Mouse (Mus musculus) embryonic facial prominence, embryonic 12.5 days (tissue): Measurements from ENCODE around the gene Nup93. TPM values are rescaled to one million over a fixed set of nuclear protein-coding genes. Genes with fewer than 3 reads are reported as not detected.

ENCODE experiments used
- ATAC-seq: fragments of 200-750 bp; cut with Nextera tagmentation; 2 replicates; pipeline ENCODE4 v1.8.0; 2017; ENCODE audit not compliant: insufficient number of reproducible peaks, insufficient read depth, low FRiP score, low TSS enrichment
- H3K27ac ChIP-seq: fragments of 300-500 bp; sonication (generic); 2 replicates; pipeline ENCODE4 v1.5.1; 2016; ENCODE audit warnings: mild to moderate bottlenecking
- H3K27me3 ChIP-seq: fragments of 300-500 bp; sonication (generic); 2 replicates; pipeline ENCODE4 v1.6.1; 2016; ENCODE audit warnings: mild to moderate bottlenecking, moderate library complexity
- H3K36me3 ChIP-seq: fragments of 300-500 bp; sonication (generic); 2 replicates; pipeline ENCODE4 v1.6.1; 2016; ENCODE audit warnings: mild to moderate bottlenecking
- H3K4me1 ChIP-seq: fragments of 300-500 bp; sonication (generic); 2 replicates; pipeline ENCODE4 v1.6.1; 2016
- H3K4me2 ChIP-seq: fragments of 300-500 bp; sonication (generic); replicated peaks from 2 replicates; pipeline ENCODE4 v1.6.1; 2016; ENCODE audit warnings: mild to moderate bottlenecking, moderate library complexity
- H3K4me3 ChIP-seq: fragments of 300-500 bp; sonication (generic); 2 replicates; pipeline ENCODE4 v1.5.1; 2016; ENCODE audit warnings: mild to moderate bottlenecking
- H3K9ac ChIP-seq: fragments of 300-500 bp; sonication (generic); 2 replicates; pipeline ENCODE4 v1.6.1; 2016; ENCODE audit warnings: mild to moderate bottlenecking, moderate library complexity
- H3K9me3 ChIP-seq: fragments of 300-500 bp; sonication (generic); 2 replicates; pipeline ENCODE4 v1.6.1; 2016; ENCODE audit warnings: mild to moderate bottlenecking, moderate library complexity
- WGBS: fragments of 180-500 bp; shearing (Covaris S2); methylation state at CpG from one replicate; pipeline ENCODE4 v1.1.7; 2016; 5-methylcytosine and 5-hydroxymethylcytosine counted together
- polyA plus RNA-seq: library from polyadenylated mRNA; unstranded; fragments of >200 nt; fragmentation: Nextera tagmentation; extraction: Ambion mirVana; gene quantifications from 2 replicates; pipeline ENCODE4 v1.2.1, GENCODE M21; 2016

Nup93 gene
- polyA plus RNA-seq, 1 experiment from 2014 or later = 110 TPM

DNA sequence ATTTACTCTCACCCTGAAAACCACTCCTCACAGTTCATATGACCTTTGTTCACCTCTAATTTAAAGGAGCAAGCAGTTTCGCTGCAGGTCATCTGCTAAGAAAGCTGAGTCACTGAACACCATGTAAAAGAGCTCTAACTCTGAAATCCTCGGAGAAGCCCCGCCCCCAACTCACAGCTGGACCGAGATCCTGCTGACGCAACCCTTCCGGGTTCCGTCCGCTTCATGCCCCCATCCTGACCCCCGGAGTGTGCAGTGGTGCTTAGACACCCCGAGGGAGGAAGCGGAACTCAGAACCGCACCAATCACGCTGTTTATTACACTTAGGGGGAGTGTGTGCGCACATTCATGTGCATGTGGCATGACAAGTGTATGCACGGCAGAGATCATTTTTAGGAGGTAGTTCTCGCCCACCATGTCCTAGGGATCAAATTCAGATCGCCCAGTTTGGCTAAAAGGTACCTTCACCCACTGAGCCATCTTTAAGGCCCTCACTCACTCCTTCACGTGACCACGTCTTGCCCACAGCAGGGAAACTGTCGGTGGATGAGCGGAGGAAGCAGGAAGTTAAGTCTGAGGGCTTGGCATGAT is 23.2 kb upstream of the Nup93 start:
- Histone ChIP-seq H3K4me3 (peak overlapping the region; percentile 31), H3K27ac (no peak overlapping the region), H3K27me3 (peaks cover 17% of the 10 kb centered on the region), H3K4me1 (peaks cover 20% of the 10 kb centered on the region), H3K4me2 (peak overlapping the region; percentile 51), H3K36me3 (no peaks in the 10 kb centered on the region), H3K9ac (0 out of 2 replicates have a peak overlapping the region, but pooled peaks have one; percentile 19), H3K9me3 (no peaks in the 10 kb centered on the region)
- 23% methylated on average over 21 of the region's 21 CpGs for WGBS
- ATAC-seq = no peak

DNA sequence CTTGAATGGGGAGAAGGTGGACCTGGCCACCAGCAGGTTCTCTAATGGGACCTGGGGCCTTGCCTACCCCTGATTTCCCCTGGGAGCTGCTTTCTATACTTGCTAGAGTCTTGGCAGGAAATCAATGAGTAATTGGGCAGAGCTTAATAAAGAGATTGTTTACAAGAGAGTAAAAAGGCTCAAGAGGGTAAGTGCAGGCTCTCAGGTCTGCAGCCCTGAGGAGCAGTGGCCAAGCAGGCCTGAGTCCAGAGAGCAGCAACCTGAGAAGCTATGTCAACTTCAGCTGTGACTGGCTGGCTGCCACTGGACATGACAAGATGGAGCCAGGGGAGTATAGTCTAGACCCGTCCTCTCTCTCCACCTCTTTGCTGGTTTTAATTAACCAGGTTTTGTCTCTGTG is 21.4 kb upstream of the Nup93 start:
- no peak overlapping the region for H3K4me3 ChIP-seq
- no peak overlapping the region for H3K27ac ChIP-seq
- 27% methylated on average over 1 of the region's 1 CpGs for WGBS
- no peaks in the 10 kb centered on the region for H3K27me3 ChIP-seq
- H3K9ac ChIP-seq = no peak overlapping the region
- no peak overlapping the region for H3K4me2 ChIP-seq
- no peaks in the 10 kb centered on the region for H3K9me3 ChIP-seq
- peaks cover 8% of the 10 kb centered on the region; the same call in 1 of the 2 replicates for H3K4me1 ChIP-seq
- H3K36me3 ChIP-seq = no peaks in the 10 kb centered on the region
- ATAC-seq = no peak

DNA sequence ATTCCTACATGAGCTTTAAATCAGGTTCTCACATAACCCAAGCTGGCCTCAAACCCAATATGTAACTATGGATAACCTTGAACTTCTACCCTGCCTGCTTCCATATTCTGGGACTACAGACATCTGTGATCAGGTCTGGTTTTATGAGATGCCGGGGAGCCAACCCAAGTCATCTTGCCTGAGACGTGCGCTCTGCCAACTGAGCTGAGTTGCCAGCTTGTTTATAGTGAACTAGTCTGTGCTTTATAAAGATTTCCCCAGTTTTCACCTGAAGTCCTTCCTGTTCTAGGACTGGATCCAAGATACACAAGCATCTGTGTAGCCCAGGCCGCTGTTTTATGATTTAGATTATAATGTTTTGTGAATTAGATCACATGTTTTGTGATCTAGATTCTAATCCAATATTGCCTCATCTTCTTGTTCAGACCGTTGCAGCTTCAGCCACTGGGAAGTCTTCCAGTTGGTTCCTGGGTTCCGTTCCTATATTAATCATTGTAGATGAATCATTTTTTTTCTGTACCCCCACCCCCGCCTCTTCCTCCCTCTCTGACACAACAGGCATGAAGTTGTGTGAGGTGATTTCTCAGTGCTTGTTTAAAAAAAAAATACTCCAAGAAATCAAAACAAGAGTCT is 19.7 kb upstream of the Nup93 start:
- Histone ChIP-seq H3K9me3 (no peaks in the 10 kb centered on the region), H3K27ac (no peak overlapping the region), H3K9ac (no peak overlapping the region), H3K4me3 (no peak overlapping the region), H3K4me1 (peaks cover 8% of the 10 kb centered on the region; the same call in 1 of the 2 replicates), H3K4me2 (no peak overlapping the region), H3K36me3 (no peaks in the 10 kb centered on the region), H3K27me3 (no peaks in the 10 kb centered on the region)
- 91% methylated on average over 7 of the region's 7 CpGs for WGBS
- no peak for ATAC-seq

DNA sequence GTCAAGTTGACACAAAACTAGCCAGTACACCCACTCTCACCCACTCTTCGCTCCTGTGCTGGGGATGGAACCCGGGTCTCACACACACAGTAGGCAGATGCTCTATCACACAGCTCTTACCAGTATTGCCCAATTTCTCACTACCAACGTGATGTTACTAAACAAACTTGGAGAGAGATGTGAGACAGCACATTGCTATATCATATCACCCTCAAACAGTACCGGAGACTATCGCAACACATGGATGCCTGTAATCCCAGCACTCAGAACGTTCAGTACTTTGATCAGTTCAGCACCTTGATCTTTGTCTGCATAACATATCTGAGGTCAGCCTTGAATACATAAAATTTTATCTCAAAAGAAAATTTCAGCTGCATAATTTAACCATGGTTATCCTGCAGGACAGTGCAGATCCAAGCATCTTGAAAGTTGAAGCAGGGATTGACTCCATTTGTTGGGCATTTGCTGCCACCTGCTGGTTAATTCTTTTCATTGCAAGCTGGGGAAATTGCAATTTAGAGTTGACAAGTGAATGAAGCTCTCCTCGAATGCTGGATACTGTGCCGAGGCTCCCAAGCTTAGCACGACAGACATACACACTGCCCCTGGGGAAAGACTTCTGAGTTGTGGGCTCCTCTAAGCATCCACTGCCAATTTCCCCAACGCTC is 15.0 kb upstream of the Nup93 start:
- no peaks in the 10 kb centered on the region for H3K36me3 ChIP-seq
- H3K27ac ChIP-seq = no peak overlapping the region
- 0 out of 2 replicates have a peak overlapping the region, but pooled peaks have one; percentile 21 for H3K4me2 ChIP-seq
- WGBS = 46% methylated on average over 10 of the region's 10 CpGs
- H3K4me1 ChIP-seq = no peaks in the 10 kb centered on the region; the same call in 1 of the 2 replicates
- peaks cover 2% of the 10 kb centered on the region; the same call in 1 of the 2 replicates for H3K27me3 ChIP-seq
- H3K9me3 ChIP-seq = no peaks in the 10 kb centered on the region
- no peak overlapping the region for H3K9ac ChIP-seq
- H3K4me3 ChIP-seq = no peak overlapping the region
- no peak for ATAC-seq

DNA sequence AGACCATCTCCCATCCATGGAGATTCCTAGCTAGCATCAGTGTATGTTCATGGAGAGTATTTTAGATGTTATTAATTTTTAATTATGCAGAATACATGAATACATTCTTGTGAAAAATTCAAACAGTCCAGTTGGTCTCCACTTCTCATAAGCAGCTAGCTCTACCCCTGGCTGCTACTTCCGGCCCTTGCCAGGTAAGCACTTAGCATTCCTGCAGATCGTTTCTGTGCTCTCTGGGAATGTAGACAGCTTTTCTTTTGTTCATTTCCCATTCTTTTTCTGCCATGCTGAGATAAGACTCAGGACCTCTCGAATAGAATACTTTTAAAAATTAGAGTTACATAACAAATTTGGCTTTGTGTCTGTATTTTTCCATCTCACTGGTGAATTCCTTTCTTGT is 10.3 kb upstream of the Nup93 start:
- Histone ChIP-seq H3K27me3 (peaks cover 2% of the 10 kb centered on the region; the same call in 1 of the 2 replicates), H3K4me3 (no peak overlapping the region), H3K9me3 (no peaks in the 10 kb centered on the region), H3K36me3 (no peaks in the 10 kb centered on the region), H3K9ac (no peak overlapping the region), H3K4me2 (no peak overlapping the region), H3K27ac (no peak overlapping the region), H3K4me1 (peaks cover 6% of the 10 kb centered on the region; the same call in 1 of the 2 replicates)
- 73% methylated on average over 3 of the region's 3 CpGs for WGBS
- no peak for ATAC-seq

DNA sequence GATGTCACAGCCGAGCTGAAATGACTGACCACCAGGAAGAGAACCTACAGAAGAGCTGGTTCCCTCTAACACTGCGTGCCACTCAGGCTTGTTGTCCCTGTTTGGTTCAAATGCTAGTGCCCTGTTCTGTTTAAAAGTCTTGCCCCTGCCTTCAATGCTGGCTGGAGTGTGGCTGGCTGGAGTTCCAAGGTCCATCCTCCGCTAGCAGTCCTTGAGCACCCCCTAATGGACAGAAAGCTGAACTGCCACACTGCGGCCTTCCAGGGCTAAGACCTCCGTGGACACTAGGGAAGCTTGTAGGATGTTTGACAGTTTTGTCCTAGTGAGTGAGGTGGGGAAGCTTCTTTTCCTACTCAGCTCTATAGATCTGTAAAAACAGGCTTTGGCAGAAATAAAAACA is 8.6 kb upstream of the Nup93 start:
- WGBS = 14% methylated on average over 5 of the region's 5 CpGs
- no peak overlapping the region for H3K27ac ChIP-seq
- peaks cover 6% of the 10 kb centered on the region; the same call in 1 of the 2 replicates for H3K4me1 ChIP-seq
- H3K27me3 ChIP-seq = peaks cover 2% of the 10 kb centered on the region; the same call in 1 of the 2 replicates
- no peak for ATAC-seq
- no peak overlapping the region for H3K4me3 ChIP-seq
- no peaks in the 10 kb centered on the region for H3K9me3 ChIP-seq
- H3K36me3 ChIP-seq = no peaks in the 10 kb centered on the region
- H3K9ac ChIP-seq = no peak overlapping the region
- H3K4me2 ChIP-seq = no peak overlapping the region

DNA sequence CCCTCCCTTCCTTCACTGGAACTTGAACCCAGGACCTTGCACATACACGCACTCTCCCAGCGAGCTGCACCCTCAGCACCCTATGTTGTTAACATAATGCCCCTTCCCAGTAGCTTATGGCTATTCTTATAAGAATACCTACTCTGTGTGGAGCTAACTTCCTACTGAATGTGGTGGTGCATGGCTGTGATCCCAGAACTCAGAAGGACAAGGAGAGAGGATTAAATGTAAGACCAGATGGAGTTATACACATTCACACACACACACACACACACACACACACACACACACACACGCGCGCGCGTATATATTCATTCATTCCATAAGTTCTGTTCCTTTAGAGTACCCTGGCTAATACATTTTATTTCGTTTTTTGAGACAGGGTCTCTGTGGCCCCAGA is 8.1 kb upstream of the Nup93 start:
- H3K9me3 ChIP-seq = no peaks in the 10 kb centered on the region
- 73% methylated on average over 8 of the region's 8 CpGs for WGBS
- ATAC-seq = no peak
- H3K4me2 ChIP-seq = no peak overlapping the region
- no peak overlapping the region for H3K4me3 ChIP-seq
- no peak overlapping the region for H3K27ac ChIP-seq
- no peaks in the 10 kb centered on the region for H3K36me3 ChIP-seq
- H3K9ac ChIP-seq = no peak overlapping the region
- peaks cover 6% of the 10 kb centered on the region; the same call in 1 of the 2 replicates for H3K4me1 ChIP-seq
- H3K27me3 ChIP-seq = peaks cover 2% of the 10 kb centered on the region; the same call in 1 of the 2 replicates

DNA sequence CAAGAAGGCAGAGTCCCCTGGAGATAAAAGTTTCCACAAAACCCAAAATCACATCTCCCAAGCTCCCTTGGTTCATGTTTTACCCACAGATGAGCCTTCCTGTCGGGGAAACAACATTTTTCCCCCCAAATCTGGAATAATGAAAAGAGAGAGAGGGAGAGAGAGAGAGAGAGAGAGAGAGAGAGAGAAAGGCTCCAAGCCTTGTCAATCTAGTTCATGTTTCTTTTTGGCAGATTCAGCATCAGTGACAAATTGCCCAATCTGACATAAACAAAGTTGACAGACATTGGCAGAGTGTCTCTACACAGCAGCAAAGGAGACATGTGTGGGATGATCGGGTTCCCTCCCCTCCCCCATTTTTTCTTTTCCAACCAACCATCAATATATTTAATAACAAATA is 6.9 kb upstream of the Nup93 start:
- no peak for ATAC-seq
- 53% methylated on average over 2 of the region's 2 CpGs for WGBS
- Histone ChIP-seq H3K9ac (no peak overlapping the region), H3K27ac (no peak overlapping the region), H3K27me3 (peaks cover 2% of the 10 kb centered on the region; the same call in 1 of the 2 replicates), H3K9me3 (no peaks in the 10 kb centered on the region), H3K4me3 (no peak overlapping the region), H3K4me2 (no peak overlapping the region), H3K4me1 (peaks cover 6% of the 10 kb centered on the region; the same call in 1 of the 2 replicates), H3K36me3 (no peaks in the 10 kb centered on the region)

DNA sequence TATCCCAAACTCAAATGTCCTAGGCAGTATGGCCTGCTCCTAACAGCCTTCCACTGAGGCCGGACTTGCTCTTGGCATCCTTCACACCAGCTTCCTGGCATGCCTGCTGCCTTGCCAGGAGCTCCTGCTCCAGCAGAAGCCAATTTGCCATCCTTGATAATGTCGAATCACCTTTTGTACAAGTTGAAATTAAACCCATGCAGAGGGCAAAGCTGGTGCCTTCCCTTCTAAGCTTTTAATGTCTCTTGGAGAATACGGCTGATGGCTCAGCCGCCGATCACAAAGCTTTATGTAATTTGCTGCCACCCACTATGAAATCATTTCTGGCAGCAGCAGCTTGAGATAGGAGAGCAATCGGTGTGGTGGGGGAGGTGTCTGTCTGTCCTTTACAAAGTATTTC is 4.7 kb upstream of the Nup93 start:
- 74% methylated on average over 6 of the region's 6 CpGs for WGBS

DNA sequence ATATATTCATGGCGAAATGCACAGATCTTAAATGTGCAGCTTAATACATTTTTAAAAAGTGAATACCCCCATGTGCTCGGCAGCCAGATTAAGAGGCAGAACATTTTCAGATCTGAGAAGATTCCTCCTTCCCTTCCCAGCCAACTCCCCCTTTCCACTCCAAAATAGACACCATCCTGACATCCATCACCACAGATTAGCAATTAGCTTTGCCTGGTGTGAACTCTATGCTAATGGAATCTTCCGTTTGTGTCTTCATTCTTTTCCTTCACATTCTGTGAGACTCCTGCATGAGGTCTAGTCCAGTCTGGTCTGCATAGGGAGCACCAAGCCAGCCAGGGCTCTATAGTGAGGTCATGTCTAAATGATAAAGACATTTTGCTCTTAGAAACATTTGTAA is 4.1 kb upstream of the Nup93 start:
- H3K27me3 ChIP-seq = no peaks in the 10 kb centered on the region
- H3K4me2 ChIP-seq = no peak overlapping the region
- H3K36me3 ChIP-seq = no peaks in the 10 kb centered on the region
- H3K4me1 ChIP-seq = peaks cover 10% of the 10 kb centered on the region; the same call in 1 of the 2 replicates
- H3K4me3 ChIP-seq = no peak overlapping the region
- H3K9ac ChIP-seq = no peak overlapping the region
- no peak for ATAC-seq
- WGBS = 77% methylated on average over 3 of the region's 3 CpGs
- no peak overlapping the region for H3K27ac ChIP-seq
- no peaks in the 10 kb centered on the region for H3K9me3 ChIP-seq

More for the DNA sequence above, 4.7 kb upstream of the Nup93 start:
- H3K9me3 ChIP-seq = no peaks in the 10 kb centered on the region
- H3K4me3 ChIP-seq = no peak overlapping the region
- H3K27ac ChIP-seq = no peak overlapping the region
- no peak overlapping the region for H3K9ac ChIP-seq
- H3K36me3 ChIP-seq = no peaks in the 10 kb centered on the region
- ATAC-seq = no peak
- peaks cover 6% of the 10 kb centered on the region; the same call in 1 of the 2 replicates for H3K4me1 ChIP-seq
- H3K27me3 ChIP-seq = no peaks in the 10 kb centered on the region
- H3K4me2 ChIP-seq = no peak overlapping the region

DNA sequence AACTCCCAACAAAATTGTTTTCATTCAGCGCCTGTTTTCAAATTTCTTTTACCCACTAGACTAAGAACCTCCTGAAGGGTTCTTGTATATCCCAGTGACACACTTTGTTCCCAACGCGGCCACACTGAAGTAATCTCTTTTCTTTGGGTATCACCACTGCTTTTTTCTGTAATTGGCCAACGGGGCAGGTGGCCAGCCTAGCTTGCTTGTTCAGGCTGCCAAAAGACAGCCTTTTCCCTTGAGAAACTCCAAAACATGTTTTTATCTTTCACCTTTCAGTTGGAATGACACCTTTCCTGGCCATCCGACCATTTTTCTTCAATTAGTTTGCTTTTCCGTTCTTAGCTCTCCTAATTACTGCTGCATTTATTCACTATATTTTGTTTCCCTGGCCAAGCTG is 545 bp upstream of the Nup93 start:
- no peak for ATAC-seq
- Histone ChIP-seq H3K4me1 (peaks cover 14% of the 10 kb centered on the region; the same call in 1 of the 2 replicates), H3K27ac (no peak overlapping the region), H3K9ac (peak overlapping the region; percentile 35; the same call in 1 of the 2 replicates), H3K9me3 (no peaks in the 10 kb centered on the region), H3K27me3 (no peaks in the 10 kb centered on the region), H3K4me2 (peak overlapping the region; percentile 91), H3K36me3 (no peaks in the 10 kb centered on the region), H3K4me3 (peak overlapping the region; percentile 84)
- 64% methylated on average over 6 of the region's 6 CpGs for WGBS
